Mouse (Mus musculus): Measurements from ENCODE around the gene Sparcl1. TPM values are rescaled to one million over a fixed set of nuclear protein-coding genes. Genes with fewer than 3 reads are reported as not detected.

Gene Sparcl1
- total RNA-seq, 2 experiments from 2014 or later, result 231 to 240 TPM

GRCm38 (mm10) chr5:104062773-104063551 is 50.6 kb downstream of the Sparcl1 start:
- no peak for DNase-seq

- no peak for DNase-seq
Measured at GRCm38 (mm10) chr5:104061936-104062772, 51.4 kb downstream of the Sparcl1 start.

GRCm38 (mm10) chr5:104060429-104060828 is 53.1 kb downstream of the Sparcl1 start:
- DNase-seq, result no peak

GRCm38 (mm10) chr5:104059628-104060027 is 53.9 kb downstream of the Sparcl1 start:
- no peak for DNase-seq

- peak; percentile 71 for DNase-seq
Measured at GRCm38 (mm10) chr5:104058021-104058420, 55.5 kb downstream of the Sparcl1 start.

GRCm38 (mm10) chr5:104056295-104056694 is 57.2 kb downstream of the Sparcl1 start:
- no peak for DNase-seq

GRCm38 (mm10) chr5:104055816-104056215 is 57.7 kb downstream of the Sparcl1 start:
- no peak for DNase-seq

GRCm38 (mm10) chr5:104054938-104055337 is 58.6 kb downstream of the Sparcl1 start:
- DNase-seq, result no peak

- DNase-seq, result no peak
Measured at GRCm38 (mm10) chr5:104052956-104053355, 60.6 kb downstream of the Sparcl1 start.

- no peak for DNase-seq
Measured at GRCm38 (mm10) chr5:104048139-104048538, 65.4 kb downstream of the Sparcl1 start.

GRCm38 (mm10) chr5:104047200-104048105 is 66.1 kb downstream of the Sparcl1 start:
- no peak for DNase-seq

GRCm38 (mm10) chr5:104046256-104047199 is 67.0 kb downstream of the Sparcl1 start, which contains the start of gene Nudt9:
Gene Nudt9 (plus strand): TSS chr5:104046306.
- DNase-seq, result peak; percentile 95

- DNase-seq, result no peak
Measured at GRCm38 (mm10) chr5:104043704-104044103, 69.8 kb downstream of the Sparcl1 start.

- DNase-seq, result no peak
Measured at GRCm38 (mm10) chr5:104042906-104043305, 70.6 kb downstream of the Sparcl1 start.

GRCm38 (mm10) chr5:104039154-104039932 is 74.2 kb downstream of the Sparcl1 start:
- DNase-seq, result no peak

GRCm38 (mm10) chr5:104036686-104037085 is 76.8 kb downstream of the Sparcl1 start:
- DNase-seq, result no peak

GRCm38 (mm10) chr5:104035824-104036223 is 77.7 kb downstream of the Sparcl1 start:
- no peak for DNase-seq

- no peak for DNase-seq
Measured at GRCm38 (mm10) chr5:104035066-104035465, 78.5 kb downstream of the Sparcl1 start.

- DNase-seq, result no peak
Measured at GRCm38 (mm10) chr5:104032434-104033097, 81.0 kb downstream of the Sparcl1 start.
